Mouse (Mus musculus): ENCODE data around the gene Gpd1. TPM values are rescaled to one million over a fixed set of nuclear protein-coding genes. Genes with fewer than 3 reads are reported as not detected.

Gpd1 gene
- polyA plus RNA-seq, 1 experiment = 0.15 TPM

- Histone ChIP-seq H3K36me3 (ENCODE audit: control insufficient read depth) (peaks cover 51% of the 10 kb centered on the region), H3K9me3 (ENCODE audit: control insufficient read depth, low read length) (no peaks in the 10 kb centered on the region), H3K4me3 (replicated peaks) (no peak overlapping the region), H3K27me3 (ENCODE audit: control insufficient read depth) (no peaks in the 10 kb centered on the region), H3K4me1 (ENCODE audit: control insufficient read depth) (peaks cover 31% of the 10 kb centered on the region)
- TF ChIP-seq GATA1 (IDR thresholded peaks at IDR 0.05; ENCODE audit: low read length) = no peak
Measured at GRCm38 (mm10) chr15:99704881-99705280, 12.4 kb upstream of the Gpd1 start.

GRCm38 (mm10) chr15:99705440-99706048 lies 11.8 kb upstream of the Gpd1 start, which contains the start of gene Gm17349:
Gm17349 (minus strand) TSS chr15:99705490.
- H3K36me3 ChIP-seq (ENCODE audit: control insufficient read depth) = peaks cover 58% of the 10 kb centered on the region
- TF ChIP-seq TAL1 (IDR thresholded peaks at IDR 0.05; ENCODE audit: low read length) (no peak), GATA1 (IDR thresholded peaks at IDR 0.05; ENCODE audit: low read length) (no peak)
- no peak within 1 kb of the TSS for H3K4me3 ChIP-seq (replicated peaks)
- no peaks in the 10 kb centered on the region for H3K9me3 ChIP-seq (ENCODE audit: control insufficient read depth, low read length)
- H3K27me3 ChIP-seq (ENCODE audit: control insufficient read depth) = no peaks in the 10 kb centered on the region
- H3K4me1 ChIP-seq (ENCODE audit: control insufficient read depth) = peaks cover 28% of the 10 kb centered on the region

GRCm38 (mm10) chr15:99708176-99708575 lies 9.1 kb upstream of the Gpd1 start:
- H3K27me3 ChIP-seq (ENCODE audit: control insufficient read depth) = no peaks in the 10 kb centered on the region
- peaks cover 9% of the 10 kb centered on the region for H3K4me1 ChIP-seq (ENCODE audit: control insufficient read depth)
- TF ChIP-seq TAL1 (IDR thresholded peaks at IDR 0.05; ENCODE audit: low read length) (no peak), GATA1 (IDR thresholded peaks at IDR 0.05; ENCODE audit: low read length) (no peak)
- H3K4me3 ChIP-seq (replicated peaks) = no peak overlapping the region
- no peaks in the 10 kb centered on the region for H3K9me3 ChIP-seq (ENCODE audit: control insufficient read depth, low read length)
- peaks cover 82% of the 10 kb centered on the region for H3K36me3 ChIP-seq (ENCODE audit: control insufficient read depth)

- TF ChIP-seq GATA1 (IDR thresholded peaks at IDR 0.05; ENCODE audit: low read length) (no peak), TAL1 (IDR thresholded peaks at IDR 0.05; ENCODE audit: low read length) (no peak)
- H3K9me3 ChIP-seq (ENCODE audit: control insufficient read depth, low read length) = no peaks in the 10 kb centered on the region
- H3K4me1 ChIP-seq (ENCODE audit: control insufficient read depth) = peaks cover 7% of the 10 kb centered on the region
- no peak overlapping the region for H3K4me3 ChIP-seq (replicated peaks)
- H3K36me3 ChIP-seq (ENCODE audit: control insufficient read depth) = peaks cover 80% of the 10 kb centered on the region
- H3K27me3 ChIP-seq (ENCODE audit: control insufficient read depth) = no peaks in the 10 kb centered on the region
Measured at GRCm38 (mm10) chr15:99710221-99711190, 6.8 kb upstream of the Gpd1 start.

- Histone ChIP-seq H3K4me3 (replicated peaks) (no peak overlapping the region), H3K4me1 (ENCODE audit: control insufficient read depth) (peaks cover 12% of the 10 kb centered on the region), H3K9me3 (ENCODE audit: control insufficient read depth, low read length) (no peaks in the 10 kb centered on the region), H3K27me3 (ENCODE audit: control insufficient read depth) (no peaks in the 10 kb centered on the region), H3K36me3 (ENCODE audit: control insufficient read depth) (peaks cover 72% of the 10 kb centered on the region)
- no peak for TF ChIP-seq GATA1 (IDR thresholded peaks at IDR 0.05; ENCODE audit: low read length)
- no peak for TF ChIP-seq TAL1 (IDR thresholded peaks at IDR 0.05; ENCODE audit: low read length)
Measured at GRCm38 (mm10) chr15:99711491-99711890, 5.8 kb upstream of the Gpd1 start.

- no peaks in the 10 kb centered on the region for H3K27me3 ChIP-seq (ENCODE audit: control insufficient read depth)
- peaks cover 62% of the 10 kb centered on the region for H3K36me3 ChIP-seq (ENCODE audit: control insufficient read depth)
- H3K9me3 ChIP-seq (ENCODE audit: control insufficient read depth, low read length) = no peaks in the 10 kb centered on the region
- peaks cover 12% of the 10 kb centered on the region for H3K4me1 ChIP-seq (ENCODE audit: control insufficient read depth)
- no peak for TF ChIP-seq GATA1 (IDR thresholded peaks at IDR 0.05; ENCODE audit: low read length)
- H3K4me3 ChIP-seq (replicated peaks) = no peak overlapping the region
Measured at GRCm38 (mm10) chr15:99712666-99713559, 4.4 kb upstream of the Gpd1 start.

- TF ChIP-seq GATA1 (IDR thresholded peaks at IDR 0.05; ENCODE audit: low read length) (no peak), TAL1 (IDR thresholded peaks at IDR 0.05; ENCODE audit: low read length) (no peak)
- peaks cover 55% of the 10 kb centered on the region for H3K36me3 ChIP-seq (ENCODE audit: control insufficient read depth)
- H3K9me3 ChIP-seq (ENCODE audit: control insufficient read depth, low read length) = no peaks in the 10 kb centered on the region
Measured at GRCm38 (mm10) chr15:99713569-99713968, 3.7 kb upstream of the Gpd1 start.

GRCm38 (mm10) chr15:99714206-99714605 lies 3.1 kb upstream of the Gpd1 start:
- no peaks in the 10 kb centered on the region for H3K9me3 ChIP-seq (ENCODE audit: control insufficient read depth, low read length)
- no peaks in the 10 kb centered on the region for H3K27me3 ChIP-seq (ENCODE audit: control insufficient read depth)
- no peak for TF ChIP-seq TAL1 (IDR thresholded peaks at IDR 0.05; ENCODE audit: low read length)
- TF ChIP-seq GATA1 (IDR thresholded peaks at IDR 0.05; ENCODE audit: low read length) = no peak
- peaks cover 49% of the 10 kb centered on the region for H3K36me3 ChIP-seq (ENCODE audit: control insufficient read depth)
- peaks cover 12% of the 10 kb centered on the region for H3K4me1 ChIP-seq (ENCODE audit: control insufficient read depth)
- H3K4me3 ChIP-seq (replicated peaks) = no peak overlapping the region

More at GRCm38 (mm10) chr15:99713569-99713968, 3.7 kb upstream of the Gpd1 start:
- H3K4me3 ChIP-seq (replicated peaks) = no peak overlapping the region
- H3K27me3 ChIP-seq (ENCODE audit: control insufficient read depth) = no peaks in the 10 kb centered on the region
- peaks cover 12% of the 10 kb centered on the region for H3K4me1 ChIP-seq (ENCODE audit: control insufficient read depth)

Data from erythroblast, embryonic 14.5 days (primary cell).